Mouse (Mus musculus) ES-E14 (cell line): ENCODE data around the gene Gjd3.

Experiments used
- CHD2 ChIP-seq: IDR thresholded peaks from 2 replicates; pipeline ENCODE4 v1.6.1; 2014; ENCODE audit warnings: mild to moderate bottlenecking, low read depth, low read length, inconsistent platforms
- ZC3H11A ChIP-seq: IDR thresholded peaks from 2 replicates; pipeline ENCODE4 v1.6.1; 2012; ENCODE audit warnings: low read depth, mild to moderate bottlenecking, inconsistent platforms, low read length, borderline replicate concordance

- TF ChIP-seq ZC3H11A (no peak), CHD2 (no peak)
Measured at GRCm38 (mm10) chr11:98970191-98970925, 12.5 kb downstream of the Gjd3 start.
